Mouse (Mus musculus): ENCODE measurements at regions not wholly inside any gene's neighbourhood (a gene's known extent, or its start where the extent isn't known, plus 50 kb on each side); places are given as distances from the start of the nearest gene placed in this dataset.

- Histone ChIP-seq H3K4me2 (ENCODE audit: low read depth, low read length) (no peak overlapping the region), H3K4me3 (ENCODE audit: low read length) (no peak overlapping the region), H3K9me3 (ENCODE audit: control insufficient read depth, low read length) (peaks cover under 1% of the 10 kb centered on the region; the same call in 1 of the 2 replicates), H3K4me1 (ENCODE audit: control insufficient read depth, insufficient read depth, low read length) (no peaks in the 10 kb centered on the region), H3K9ac (ENCODE audit: low read depth, low read length) (no peak overlapping the region), H3K27ac (ENCODE audit: low read length) (no peak overlapping the region), H3K27me3 (replicated peaks; ENCODE audit: control insufficient read depth, insufficient read depth, low read length) (no peaks in the 10 kb centered on the region), H3K36me3 (ENCODE audit: control insufficient read depth, insufficient read depth, low read length) (no peaks in the 10 kb centered on the region)
- WGBS: 85% methylated on average over 1 of the region's 1 CpGs
- no peak for ATAC-seq
These were observed 250.7 kb upstream of the Chrm2 start for GRCm38 (mm10) chr6:36137223-36137622.

- Histone ChIP-seq H3K9me3 (ENCODE audit: control insufficient read depth, low read length) (peaks cover 2% of the 10 kb centered on the region; the same call in 1 of the 2 replicates), H3K4me1 (ENCODE audit: control insufficient read depth, insufficient read depth, low read length) (no peaks in the 10 kb centered on the region), H3K27ac (ENCODE audit: low read length) (no peak overlapping the region), H3K27me3 (replicated peaks; ENCODE audit: control insufficient read depth, insufficient read depth, low read length) (no peaks in the 10 kb centered on the region), H3K9ac (ENCODE audit: low read depth, low read length) (no peak overlapping the region), H3K36me3 (ENCODE audit: control insufficient read depth, insufficient read depth, low read length) (no peaks in the 10 kb centered on the region), H3K4me3 (ENCODE audit: low read length) (no peak overlapping the region), H3K4me2 (ENCODE audit: low read depth, low read length) (no peak overlapping the region)
- ATAC-seq: no peak
- 91% methylated on average over 1 of the region's 1 CpGs for WGBS
These were observed 240.6 kb upstream of the Chrm2 start for GRCm38 (mm10) chr6:36147267-36147666.

- H3K36me3 ChIP-seq (ENCODE audit: control insufficient read depth, insufficient read depth, low read length): no peaks in the 10 kb centered on the region
- no peaks in the 10 kb centered on the region for H3K27me3 ChIP-seq (replicated peaks; ENCODE audit: control insufficient read depth, insufficient read depth, low read length)
- no peak for ATAC-seq
- H3K4me2 ChIP-seq (ENCODE audit: low read depth, low read length): no peak overlapping the region
- H3K27ac ChIP-seq (ENCODE audit: low read length): no peak overlapping the region
- no peaks in the 10 kb centered on the region for H3K9me3 ChIP-seq (ENCODE audit: control insufficient read depth, low read length)
- H3K4me3 ChIP-seq (ENCODE audit: low read length): no peak overlapping the region
- H3K4me1 ChIP-seq (ENCODE audit: control insufficient read depth, insufficient read depth, low read length): no peaks in the 10 kb centered on the region
- H3K9ac ChIP-seq (ENCODE audit: low read depth, low read length): no peak overlapping the region
These were observed 213.4 kb upstream of the Chrm2 start for GRCm38 (mm10) chr6:36174514-36174913.

- Histone ChIP-seq H3K4me3 (ENCODE audit: low read length) (no peak overlapping the region), H3K4me1 (ENCODE audit: control insufficient read depth, insufficient read depth, low read length) (no peaks in the 10 kb centered on the region), H3K27ac (ENCODE audit: low read length) (no peak overlapping the region), H3K4me2 (ENCODE audit: low read depth, low read length) (no peak overlapping the region), H3K9me3 (ENCODE audit: control insufficient read depth, low read length) (no peaks in the 10 kb centered on the region), H3K9ac (ENCODE audit: low read depth, low read length) (no peak overlapping the region), H3K36me3 (ENCODE audit: control insufficient read depth, insufficient read depth, low read length) (no peaks in the 10 kb centered on the region), H3K27me3 (replicated peaks; ENCODE audit: control insufficient read depth, insufficient read depth, low read length) (no peaks in the 10 kb centered on the region)
- WGBS: 33% methylated on average over 3 of the region's 3 CpGs
- peak; percentile 60; the same call in 1 of the 2 replicates for ATAC-seq
These were observed 212.8 kb upstream of the Chrm2 start for GRCm38 (mm10) chr6:36175112-36175511.

- ATAC-seq: 0 out of 2 replicates have a peak, but pooled peaks have one; percentile 28
- no peak overlapping the region for H3K27ac ChIP-seq (ENCODE audit: low read length)
- H3K27me3 ChIP-seq (replicated peaks; ENCODE audit: control insufficient read depth, insufficient read depth, low read length): no peaks in the 10 kb centered on the region
- no peaks in the 10 kb centered on the region for H3K4me1 ChIP-seq (ENCODE audit: control insufficient read depth, insufficient read depth, low read length)
- H3K4me3 ChIP-seq (ENCODE audit: low read length): no peak overlapping the region
- no peaks in the 10 kb centered on the region for H3K9me3 ChIP-seq (ENCODE audit: control insufficient read depth, low read length)
- no peak overlapping the region for H3K4me2 ChIP-seq (ENCODE audit: low read depth, low read length)
- no peak overlapping the region for H3K9ac ChIP-seq (ENCODE audit: low read depth, low read length)
- no peaks in the 10 kb centered on the region for H3K36me3 ChIP-seq (ENCODE audit: control insufficient read depth, insufficient read depth, low read length)
- 49% methylated on average over 3 of the region's 3 CpGs for WGBS
These were observed 208.0 kb upstream of the Chrm2 start for GRCm38 (mm10) chr6:36179895-36180294.

- Histone ChIP-seq H3K4me1 (ENCODE audit: control insufficient read depth, insufficient read depth, low read length) (no peaks in the 10 kb centered on the region), H3K27ac (ENCODE audit: low read length) (no peak overlapping the region), H3K36me3 (ENCODE audit: control insufficient read depth, insufficient read depth, low read length) (no peaks in the 10 kb centered on the region), H3K9ac (ENCODE audit: low read depth, low read length) (no peak overlapping the region), H3K4me3 (ENCODE audit: low read length) (no peak overlapping the region), H3K9me3 (ENCODE audit: control insufficient read depth, low read length) (no peaks in the 10 kb centered on the region), H3K27me3 (replicated peaks; ENCODE audit: control insufficient read depth, insufficient read depth, low read length) (no peaks in the 10 kb centered on the region), H3K4me2 (ENCODE audit: low read depth, low read length) (no peak overlapping the region)
- no peak for ATAC-seq
- WGBS: 51% methylated on average over 1 of the region's 1 CpGs
These were observed 205.2 kb upstream of the Chrm2 start for GRCm38 (mm10) chr6:36182698-36183097.

- H3K36me3 ChIP-seq (ENCODE audit: control insufficient read depth, insufficient read depth, low read length): no peaks in the 10 kb centered on the region
- H3K9me3 ChIP-seq (ENCODE audit: control insufficient read depth, low read length): no peaks in the 10 kb centered on the region
- no peak overlapping the region for H3K4me3 ChIP-seq (ENCODE audit: low read length)
- H3K9ac ChIP-seq (ENCODE audit: low read depth, low read length): no peak overlapping the region
- H3K4me1 ChIP-seq (ENCODE audit: control insufficient read depth, insufficient read depth, low read length): no peaks in the 10 kb centered on the region
- ATAC-seq: no peak
- WGBS: 78% methylated on average over 2 of the region's 2 CpGs
- no peak overlapping the region for H3K27ac ChIP-seq (ENCODE audit: low read length)
- no peaks in the 10 kb centered on the region for H3K27me3 ChIP-seq (replicated peaks; ENCODE audit: control insufficient read depth, insufficient read depth, low read length)
- no peak overlapping the region for H3K4me2 ChIP-seq (ENCODE audit: low read depth, low read length)
These were observed 181.2 kb upstream of the Chrm2 start for GRCm38 (mm10) chr6:36206666-36207065.

- WGBS: 51% methylated on average over 4 of the region's 4 CpGs
- no peaks in the 10 kb centered on the region for H3K36me3 ChIP-seq (ENCODE audit: control insufficient read depth, insufficient read depth, low read length)
- H3K27me3 ChIP-seq (replicated peaks; ENCODE audit: control insufficient read depth, insufficient read depth, low read length): no peaks in the 10 kb centered on the region
- no peak overlapping the region for H3K4me2 ChIP-seq (ENCODE audit: low read depth, low read length)
- H3K9ac ChIP-seq (ENCODE audit: low read depth, low read length): no peak overlapping the region
- no peak overlapping the region for H3K4me3 ChIP-seq (ENCODE audit: low read length)
- H3K4me1 ChIP-seq (ENCODE audit: control insufficient read depth, insufficient read depth, low read length): no peaks in the 10 kb centered on the region
- H3K27ac ChIP-seq (ENCODE audit: low read length): no peak overlapping the region
- ATAC-seq: no peak
- no peaks in the 10 kb centered on the region for H3K9me3 ChIP-seq (ENCODE audit: control insufficient read depth, low read length)
These were observed 166.6 kb upstream of the Chrm2 start for GRCm38 (mm10) chr6:36221308-36221707.

GRCm38 (mm10) chr6:36234438-36234837, 153.4 kb upstream of the Chrm2 start:
- ATAC-seq: no peak
- no peak overlapping the region for H3K4me2 ChIP-seq (ENCODE audit: low read depth, low read length)
- WGBS: 50% methylated on average over 1 of the region's 1 CpGs
- H3K27ac ChIP-seq (ENCODE audit: low read length): no peak overlapping the region
- H3K36me3 ChIP-seq (ENCODE audit: control insufficient read depth, insufficient read depth, low read length): no peaks in the 10 kb centered on the region
- no peak overlapping the region for H3K4me3 ChIP-seq (ENCODE audit: low read length)
- no peaks in the 10 kb centered on the region for H3K27me3 ChIP-seq (replicated peaks; ENCODE audit: control insufficient read depth, insufficient read depth, low read length)
- H3K4me1 ChIP-seq (ENCODE audit: control insufficient read depth, insufficient read depth, low read length): no peaks in the 10 kb centered on the region
- H3K9me3 ChIP-seq (ENCODE audit: control insufficient read depth, low read length): no peaks in the 10 kb centered on the region
- no peak overlapping the region for H3K9ac ChIP-seq (ENCODE audit: low read depth, low read length)

GRCm38 (mm10) chr6:36247027-36247426, 140.9 kb upstream of the Chrm2 start:
- WGBS: 47% methylated on average over 3 of the region's 3 CpGs
- ATAC-seq: no peak
- H3K27me3 ChIP-seq (replicated peaks; ENCODE audit: control insufficient read depth, insufficient read depth, low read length): no peaks in the 10 kb centered on the region
- no peaks in the 10 kb centered on the region for H3K9me3 ChIP-seq (ENCODE audit: control insufficient read depth, low read length)
- H3K9ac ChIP-seq (ENCODE audit: low read depth, low read length): no peak overlapping the region
- no peaks in the 10 kb centered on the region for H3K36me3 ChIP-seq (ENCODE audit: control insufficient read depth, insufficient read depth, low read length)
- H3K4me3 ChIP-seq (ENCODE audit: low read length): no peak overlapping the region
- H3K4me1 ChIP-seq (ENCODE audit: control insufficient read depth, insufficient read depth, low read length): no peaks in the 10 kb centered on the region
- H3K27ac ChIP-seq (ENCODE audit: low read length): no peak overlapping the region
- H3K4me2 ChIP-seq (ENCODE audit: low read depth, low read length): no peak overlapping the region

Data from intestine, embryonic 16.5 days (tissue).